Mouse (Mus musculus) cerebral cortex, adult 2 months (tissue): ENCODE measurements around the gene Ptger2.

Experiments
- WGBS: fragments of 180-500 bp; shearing (Covaris S2); methylation state at CpG from one replicate; pipeline ENCODE4 v1.1.7; 2018; 5-methylcytosine and 5-hydroxymethylcytosine counted together

Gene Ptger2

DNA sequence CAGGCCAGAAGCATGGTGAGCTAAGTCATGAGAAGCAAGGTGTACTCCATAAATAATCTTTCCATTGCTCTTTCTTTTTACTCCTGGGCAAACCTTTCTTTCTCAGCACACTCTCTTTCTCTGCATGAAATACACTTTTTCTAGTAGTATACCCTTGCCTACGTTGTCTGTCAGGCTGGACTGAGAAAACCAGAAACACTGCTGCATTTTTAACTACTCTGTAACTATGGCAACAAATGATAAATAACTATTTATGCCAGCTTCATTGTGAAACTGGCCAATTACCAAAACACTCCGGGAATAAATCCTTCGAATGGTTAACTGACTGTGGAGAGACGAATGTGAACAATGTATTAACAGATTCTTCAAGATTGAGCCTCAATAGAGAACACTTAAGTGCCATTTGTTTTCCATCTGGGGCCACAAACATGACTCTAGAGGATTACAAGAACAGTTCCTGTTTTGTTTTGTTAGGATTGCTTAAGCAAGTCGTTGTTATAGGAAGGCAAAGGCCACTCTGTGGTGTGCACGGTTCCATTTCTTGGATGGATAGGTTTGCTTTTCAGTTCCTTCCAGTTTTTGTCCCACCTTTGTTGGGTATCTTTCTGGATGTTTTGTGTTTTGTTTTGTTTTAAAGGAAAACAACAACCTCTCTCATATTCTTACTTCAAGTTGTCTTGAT is at the start of gene Ptger2:
Ptger2 (plus strand) TSS at position 522 of the 682 bp plus-strand sequence.
- 48% methylated on average over 6 of the region's 6 CpGs for WGBS

DNA sequence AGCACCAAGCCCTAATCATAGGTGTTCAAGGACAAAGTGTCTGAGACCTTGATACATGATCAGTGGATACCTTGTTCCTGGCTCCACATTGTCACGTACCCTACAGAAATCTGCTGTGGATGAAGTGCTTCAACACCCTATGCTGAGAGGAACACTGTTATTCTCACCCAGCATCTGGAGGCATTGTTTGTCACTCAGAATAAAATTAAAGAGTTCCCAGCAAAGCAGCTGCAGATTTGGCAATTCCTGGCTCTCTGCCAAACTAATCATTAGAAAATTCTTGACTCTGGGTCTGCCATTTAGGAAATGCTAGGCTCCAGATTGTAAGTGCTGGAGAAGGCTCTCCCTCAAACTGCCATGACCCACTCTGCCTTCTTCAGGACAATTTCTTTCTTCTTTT is 27.2 kb upstream of the Ptger2 start:
- 76% methylated on average over 1 of the region's 1 CpGs for WGBS

DNA sequence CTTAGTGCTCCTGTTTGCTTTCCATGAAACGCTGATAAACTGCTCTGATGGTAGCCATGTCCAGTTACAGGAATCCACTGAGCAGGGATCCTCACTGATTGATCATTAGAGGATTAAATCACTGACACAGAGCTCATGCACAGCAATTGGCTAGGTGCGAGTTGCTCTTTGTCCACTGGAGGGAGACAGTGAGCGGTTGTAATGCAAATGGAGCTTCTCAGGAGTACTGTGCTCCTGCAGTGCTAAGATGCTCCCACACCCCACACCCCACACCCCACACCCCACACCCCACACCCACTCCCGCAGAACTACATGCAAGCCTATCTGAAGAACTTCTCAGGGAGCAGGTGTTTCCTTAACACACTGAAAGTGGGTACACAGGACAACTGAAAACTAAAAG is 10.7 kb upstream of the Ptger2 start:
- WGBS, result 10% methylated on average over 4 of the region's 4 CpGs

DNA sequence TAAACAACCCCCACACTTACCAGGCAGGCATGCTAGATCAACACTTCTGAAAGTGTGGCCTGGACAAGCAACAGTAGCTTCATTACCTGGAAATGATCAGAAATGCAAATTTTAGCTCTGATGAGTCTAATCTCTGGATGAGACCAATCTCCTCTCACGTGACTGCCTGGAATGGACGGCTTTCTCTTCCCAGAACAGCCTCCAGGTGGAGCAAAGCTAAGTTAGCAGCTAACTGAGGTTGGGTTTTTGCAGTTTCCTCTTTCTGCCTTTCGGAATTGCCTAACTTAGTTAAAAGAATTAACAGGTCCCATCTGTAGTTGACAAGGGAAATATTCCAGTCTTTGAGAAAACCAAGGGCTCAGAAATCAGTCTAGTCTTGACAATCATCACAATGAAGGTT is 8.1 kb upstream of the Ptger2 start:
- WGBS, result 19% methylated on average over 3 of the region's 3 CpGs

DNA sequence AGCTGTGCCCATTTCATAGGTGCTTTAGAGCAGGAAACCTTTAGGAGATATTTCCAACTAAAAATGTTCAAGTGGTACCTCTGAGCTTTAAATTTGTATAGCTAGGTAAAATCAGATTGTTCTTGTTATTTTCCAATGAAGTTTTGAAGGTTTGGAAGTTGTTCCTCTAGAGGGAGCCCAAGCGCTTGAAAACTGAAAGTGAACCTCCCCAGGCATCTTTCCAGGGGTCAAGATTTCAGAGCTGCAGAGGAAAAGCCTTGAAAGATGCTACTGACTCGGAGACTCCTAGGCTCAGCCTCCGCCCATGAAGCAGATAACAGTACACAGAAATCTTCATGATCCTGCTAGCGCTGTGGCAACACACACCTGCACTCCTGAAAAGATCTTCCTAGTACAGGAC is 6.5 kb upstream of the Ptger2 start:
- 24% methylated on average over 4 of the region's 4 CpGs for WGBS

DNA sequence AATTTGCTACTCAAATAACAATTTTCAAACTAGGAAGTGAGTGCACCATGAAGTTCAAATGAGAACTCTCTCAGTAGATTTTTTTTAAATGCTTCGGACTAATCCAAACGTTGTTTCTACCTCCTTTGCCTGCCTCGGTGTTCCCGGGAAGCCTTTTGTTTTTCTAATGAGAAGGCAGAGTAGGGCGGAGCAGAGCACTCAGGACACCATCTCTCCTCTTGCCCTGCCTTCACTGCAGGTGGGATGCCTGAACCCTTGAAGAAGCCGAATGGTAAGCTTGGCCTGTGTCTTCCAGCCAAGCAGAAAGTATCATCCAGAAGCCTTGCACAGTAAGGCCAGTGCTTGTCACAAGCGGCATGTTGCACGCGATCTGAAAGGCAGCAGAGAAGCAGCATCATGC is 3.9 kb upstream of the Ptger2 start:
- 68% methylated on average over 9 of the region's 9 CpGs for WGBS

DNA sequence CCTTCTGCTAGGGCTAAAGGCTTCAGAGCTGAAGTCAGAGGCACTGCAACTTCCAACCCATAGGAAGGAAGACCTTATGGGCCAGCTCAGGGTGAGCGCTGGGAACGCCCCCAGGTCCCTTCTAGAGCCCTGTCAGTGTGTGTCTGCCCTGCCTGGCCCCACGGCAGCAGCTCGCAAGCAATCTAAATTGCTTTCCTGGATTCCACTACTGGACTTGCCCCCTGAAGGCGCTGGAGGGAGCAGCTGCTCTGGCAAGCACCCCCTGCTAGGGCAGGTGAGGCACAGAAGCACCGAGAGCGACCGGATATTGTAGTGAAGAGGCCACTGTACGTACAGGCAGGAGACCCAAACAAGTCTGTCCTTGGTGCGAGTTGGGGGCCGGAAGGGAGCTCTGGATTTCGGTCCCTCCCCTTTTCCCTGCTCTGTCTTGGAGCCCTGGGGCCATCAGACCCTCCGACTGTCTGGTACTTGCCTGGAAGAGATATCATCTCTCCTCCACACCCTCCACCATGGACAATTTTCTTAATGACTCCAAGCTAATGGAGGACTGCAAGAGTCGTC is 541 bp downstream of the Ptger2 start:
- 16% methylated on average over 14 of the region's 14 CpGs for WGBS

DNA sequence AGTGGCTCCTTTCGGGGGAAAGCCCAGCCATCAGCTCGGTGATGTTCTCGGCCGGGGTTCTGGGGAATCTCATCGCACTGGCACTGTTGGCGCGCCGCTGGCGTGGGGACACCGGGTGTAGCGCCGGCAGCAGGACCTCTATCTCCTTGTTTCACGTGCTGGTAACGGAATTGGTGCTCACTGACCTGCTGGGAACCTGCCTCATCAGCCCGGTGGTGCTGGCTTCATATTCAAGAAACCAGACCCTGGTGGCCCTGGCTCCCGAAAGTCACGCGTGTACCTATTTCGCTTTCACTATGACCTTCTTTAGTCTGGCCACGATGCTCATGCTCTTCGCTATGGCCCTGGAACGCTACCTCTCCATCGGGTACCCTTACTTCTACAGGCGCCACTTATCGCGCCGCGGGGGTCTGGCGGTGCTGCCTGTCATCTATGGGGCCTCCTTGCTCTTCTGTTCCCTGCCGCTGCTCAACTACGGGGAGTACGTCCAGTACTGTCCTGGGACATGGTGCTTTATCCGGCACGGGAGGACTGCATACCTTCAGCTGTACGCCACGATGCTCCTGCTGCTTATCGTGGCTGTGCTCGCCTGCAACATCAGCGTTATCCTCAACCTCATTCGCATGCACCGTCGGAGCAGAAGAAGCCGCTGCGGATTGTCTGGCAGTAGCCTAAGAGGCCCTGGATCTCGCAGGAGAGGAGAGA is 1.2 kb downstream of the Ptger2 start:
- WGBS, result 5% methylated on average over 45 of the region's 45 CpGs

DNA sequence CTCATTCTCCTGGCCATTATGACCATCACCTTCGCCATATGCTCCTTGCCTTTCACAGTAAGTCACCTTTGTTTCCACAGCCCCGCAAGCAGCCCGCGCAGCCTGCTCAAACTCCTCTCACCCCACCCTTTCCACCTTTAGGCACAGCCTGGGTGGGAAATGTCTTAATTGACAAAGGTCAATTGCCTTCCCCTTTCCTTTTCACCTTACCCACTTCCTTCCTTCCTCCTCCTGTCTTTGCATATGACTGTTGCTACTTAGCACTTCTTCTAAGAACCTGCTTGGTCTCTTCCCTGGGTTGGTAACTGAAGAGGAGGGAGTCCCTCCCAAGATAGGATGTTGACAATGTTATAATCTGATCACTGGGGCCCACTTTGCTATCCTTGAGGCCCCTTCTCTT is 1.8 kb downstream of the Ptger2 start:
- WGBS, result 65% methylated on average over 4 of the region's 4 CpGs

DNA sequence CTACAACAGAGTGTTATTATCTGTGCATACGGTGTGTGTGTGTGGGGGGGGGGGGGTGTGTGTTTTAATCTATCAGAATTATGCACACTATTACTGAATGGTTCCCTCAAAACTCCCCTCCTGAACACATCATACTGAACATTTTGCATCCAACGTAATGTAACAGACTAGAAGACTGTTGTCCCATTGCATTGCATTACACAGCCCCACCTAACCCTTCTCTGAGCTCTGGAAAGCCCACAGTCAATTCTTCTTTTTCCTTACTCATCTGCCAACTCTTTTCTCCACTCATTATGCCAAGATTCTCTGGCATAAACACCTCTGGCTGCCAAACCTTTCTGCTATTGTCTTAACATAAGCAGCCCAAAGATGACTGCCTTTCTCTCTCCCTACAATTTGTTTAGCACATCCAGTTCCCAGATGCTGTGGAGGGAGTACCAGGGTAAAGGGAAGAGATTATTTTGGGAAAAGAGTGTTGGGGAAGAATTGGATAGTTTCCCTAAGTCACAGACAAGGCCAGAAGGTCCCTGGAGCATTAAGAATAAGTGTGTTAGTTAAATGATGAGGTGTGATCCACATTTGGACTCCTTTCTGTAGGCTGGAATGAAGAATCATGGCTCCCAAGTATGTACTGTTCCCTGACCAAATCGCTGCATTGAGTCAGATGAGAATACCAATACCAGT is 12.2 kb downstream of the Ptger2 start:
- WGBS, result 77% methylated on average over 3 of the region's 3 CpGs

DNA sequence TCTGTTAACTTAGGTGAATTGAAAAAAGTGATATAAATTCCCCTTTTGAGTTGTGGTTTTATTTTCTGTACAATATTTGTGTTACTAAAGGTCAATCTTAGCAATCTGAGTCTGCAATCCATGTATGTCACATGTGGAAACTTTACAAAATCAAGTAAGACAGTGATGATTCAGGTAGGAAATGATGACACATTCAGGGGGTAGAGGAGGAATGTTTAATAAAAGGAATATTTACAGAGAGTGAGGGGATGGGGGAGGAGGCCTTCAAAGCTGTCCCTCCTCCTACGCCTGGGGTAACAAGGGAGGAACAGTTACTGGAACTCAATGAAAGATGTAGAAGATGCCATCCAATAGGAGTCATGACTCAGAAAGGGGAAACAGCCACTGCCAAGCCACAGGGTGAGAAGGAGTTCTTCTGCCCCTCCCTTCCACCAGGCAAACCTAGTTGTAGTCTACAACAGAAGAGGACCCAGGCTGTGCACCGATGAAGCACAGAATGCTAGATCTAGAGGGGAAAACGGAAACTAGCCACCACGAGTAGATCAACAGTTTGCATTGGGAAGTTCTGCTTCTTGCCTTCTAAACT is 17.8 kb downstream of the Ptger2 start:
- WGBS, result 88% methylated on average over 4 of the region's 4 CpGs

DNA sequence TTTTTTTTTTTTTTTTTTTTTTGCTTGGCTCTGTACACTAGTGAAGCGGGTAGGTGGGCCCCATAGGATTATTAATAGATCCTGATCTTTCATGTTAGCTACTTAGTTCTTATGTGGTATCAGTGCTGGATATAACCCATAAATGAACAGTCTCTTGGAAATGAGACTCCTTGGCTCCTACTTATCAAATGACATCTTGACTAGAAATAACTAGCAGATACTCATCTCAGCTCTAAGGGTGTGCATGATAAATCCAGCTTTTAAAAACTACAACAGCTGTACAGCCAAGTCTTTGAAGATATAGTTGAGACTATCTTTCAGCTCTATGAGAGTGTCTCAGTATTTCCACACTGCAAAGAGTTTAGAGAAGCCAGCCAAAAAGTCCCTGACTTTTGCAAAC is 21.2 kb downstream of the Ptger2 start:
- WGBS, result 90% methylated on average over 1 of the region's 1 CpGs

DNA sequence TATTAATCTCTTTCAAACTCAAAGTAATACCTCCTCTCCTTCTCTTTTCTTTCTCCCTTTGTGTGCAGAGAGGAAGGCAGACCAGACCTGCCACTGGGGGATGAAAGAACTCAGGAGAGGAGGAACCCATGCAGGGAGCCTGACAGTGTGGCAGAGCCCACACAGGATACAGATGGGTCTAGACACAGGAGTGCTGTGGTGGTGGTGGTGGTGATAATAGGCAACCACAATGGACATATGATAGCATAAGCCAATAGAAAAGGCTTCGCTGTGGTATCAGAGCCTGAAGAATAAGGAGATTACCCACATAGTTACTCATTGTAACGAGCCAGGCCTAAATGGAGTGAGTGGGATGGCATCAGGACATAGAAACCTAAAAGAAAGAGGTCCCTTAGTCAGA is 23.3 kb downstream of the Ptger2 start:
- WGBS, result 80% methylated on average over 2 of the region's 2 CpGs

DNA sequence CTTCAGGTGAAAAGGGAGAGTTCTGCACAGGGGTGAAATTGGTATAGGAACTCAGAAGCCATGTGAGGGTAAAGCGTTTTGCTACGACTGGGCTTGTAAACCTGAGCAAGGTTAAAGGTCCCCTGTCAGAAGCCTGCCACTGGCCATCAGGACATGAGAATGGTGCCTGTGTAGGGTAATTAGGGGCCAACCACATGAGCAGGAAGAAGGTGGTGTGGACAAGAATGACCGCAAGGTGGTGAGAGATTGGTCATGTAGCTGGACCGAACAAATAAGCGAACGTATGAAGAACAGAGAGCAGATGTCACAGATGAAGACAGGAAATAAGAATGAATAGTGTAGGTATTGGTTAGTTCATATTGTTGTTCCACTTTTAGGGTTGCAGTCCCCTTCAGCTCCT is 23.7 kb downstream of the Ptger2 start:
- over 99% methylated on average over 6 of the region's 6 CpGs for WGBS

DNA sequence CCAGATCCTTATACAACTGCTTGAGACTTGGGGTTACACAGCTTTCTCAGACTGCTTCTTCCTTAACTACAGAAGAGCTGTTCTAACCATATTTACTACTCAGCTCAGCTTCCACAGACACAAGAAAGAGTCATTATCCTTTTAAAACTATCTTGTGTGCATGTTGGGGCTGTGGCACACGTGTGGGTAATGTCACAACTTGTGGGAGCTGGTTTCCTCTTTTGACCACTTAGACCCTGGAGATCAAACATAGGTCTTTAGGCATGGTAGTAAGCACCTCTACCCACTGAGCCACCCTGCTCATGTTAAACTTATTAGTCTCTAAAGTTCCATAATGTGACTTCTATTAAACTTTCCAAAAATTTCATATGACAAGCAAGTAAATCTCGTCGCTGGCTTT is 33.6 kb downstream of the Ptger2 start:
- 87% methylated on average over 3 of the region's 3 CpGs for WGBS

DNA sequence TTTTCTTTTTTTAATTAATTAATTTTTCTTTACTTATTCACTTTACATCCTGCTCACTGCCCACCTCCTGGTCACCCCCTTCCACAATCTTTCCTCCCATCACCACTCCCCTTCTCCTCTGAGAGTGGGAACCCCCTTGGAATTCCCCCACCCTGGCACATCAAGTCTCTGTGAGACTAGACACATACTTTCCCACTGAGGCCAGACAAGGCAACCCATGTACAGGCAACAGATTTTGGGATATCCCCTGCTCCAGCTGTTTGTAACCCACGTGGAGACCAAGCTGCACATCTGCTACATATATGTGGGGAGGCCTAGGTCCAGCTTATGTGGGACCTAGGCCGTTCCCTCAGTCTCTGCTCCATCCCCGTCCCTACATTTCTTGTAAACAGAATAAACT is 46.3 kb downstream of the Ptger2 start:
- WGBS, result 90% methylated on average over 3 of the region's 3 CpGs

DNA sequence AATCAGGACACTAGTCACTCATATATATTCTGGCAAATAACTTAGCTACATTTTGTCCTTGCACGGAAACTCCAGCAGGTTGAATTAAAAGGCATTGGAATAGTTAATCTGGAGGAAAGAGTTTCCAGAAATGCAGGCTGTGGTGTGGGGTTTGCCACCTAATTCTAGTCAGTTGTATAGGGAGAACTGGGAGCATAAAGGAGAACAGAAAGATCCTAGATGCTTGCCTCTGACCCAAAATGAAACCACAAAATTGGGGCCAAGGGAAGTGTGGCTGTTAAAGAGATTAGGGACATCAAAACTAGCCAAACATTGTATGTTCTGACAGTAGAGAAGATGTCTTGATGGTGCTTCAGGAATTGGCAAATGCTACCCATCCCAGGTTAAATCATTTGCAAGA is 48.6 kb downstream of the Ptger2 start:
- WGBS, result 87% methylated on average over 1 of the region's 1 CpGs

DNA sequence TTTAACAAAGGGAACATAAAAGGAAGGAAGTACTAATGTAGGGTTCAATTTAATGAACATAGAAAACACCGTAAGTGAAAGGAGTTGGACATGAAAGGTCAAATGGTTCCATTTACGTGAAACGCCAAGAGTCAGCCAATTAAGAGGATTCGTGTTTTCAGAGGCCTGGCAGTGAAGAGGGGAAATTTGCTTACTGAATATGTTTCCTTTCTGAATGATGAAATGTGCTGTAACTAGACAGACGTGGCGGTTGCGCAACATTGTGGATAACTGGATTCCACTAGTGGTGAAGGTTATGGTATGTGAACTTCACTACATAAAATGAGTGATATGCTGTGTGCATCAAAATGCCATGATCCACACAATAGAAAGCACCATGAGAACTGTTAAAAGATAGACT is 50.1 kb downstream of the Ptger2 start:
- 84% methylated on average over 7 of the region's 7 CpGs for WGBS

DNA sequence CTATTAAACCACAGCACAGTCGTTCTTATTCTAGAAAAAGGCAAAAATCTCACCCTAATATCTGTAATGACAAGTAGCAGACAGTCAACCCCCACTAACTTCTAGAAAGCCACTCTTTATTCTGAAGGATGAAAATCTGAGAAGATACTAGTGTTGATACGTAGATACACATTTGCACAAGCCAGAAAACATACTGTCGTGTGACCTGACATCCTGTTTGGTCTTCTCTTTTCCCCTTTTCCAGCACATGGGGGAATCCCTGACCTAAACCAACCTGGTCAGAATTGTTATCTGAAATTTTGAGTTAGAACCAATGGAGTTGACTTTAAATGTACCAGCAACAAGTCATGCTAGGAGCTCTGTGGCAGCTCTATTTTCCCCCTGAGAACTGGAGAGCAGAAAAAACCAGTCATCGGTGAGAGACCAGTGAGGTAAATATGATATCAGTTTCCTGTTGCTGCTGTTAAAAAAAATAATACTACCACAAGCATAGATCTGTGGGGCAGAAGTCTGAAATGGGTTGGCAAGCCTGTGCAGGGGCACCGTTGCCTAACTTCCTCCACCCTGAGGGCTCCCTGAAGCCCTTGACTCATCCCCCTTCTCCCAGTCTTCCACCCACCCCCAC is 53.0 kb downstream of the Ptger2 start:
- 87% methylated on average over 5 of the region's 5 CpGs for WGBS

DNA sequence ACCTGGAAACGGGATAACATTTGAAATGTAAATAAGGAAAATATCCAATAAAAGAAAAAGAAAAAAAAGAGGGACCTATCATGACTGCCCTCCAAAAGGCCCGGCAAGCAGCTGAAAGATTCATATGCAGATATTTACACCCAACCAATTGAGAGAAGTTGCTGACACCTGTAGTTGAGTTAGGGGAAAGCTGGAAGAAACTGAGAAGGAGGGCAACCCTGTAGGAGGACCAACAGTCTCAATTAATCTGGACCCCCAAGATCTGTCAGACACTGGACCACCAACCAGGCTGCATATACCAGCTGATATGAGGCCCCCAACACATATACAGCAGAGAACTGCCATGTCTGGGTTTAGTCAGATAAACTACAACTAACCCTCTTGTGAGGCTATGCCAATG is 60.1 kb downstream of the Ptger2 start:
- 78% methylated on average over 2 of the region's 2 CpGs for WGBS

DNA sequence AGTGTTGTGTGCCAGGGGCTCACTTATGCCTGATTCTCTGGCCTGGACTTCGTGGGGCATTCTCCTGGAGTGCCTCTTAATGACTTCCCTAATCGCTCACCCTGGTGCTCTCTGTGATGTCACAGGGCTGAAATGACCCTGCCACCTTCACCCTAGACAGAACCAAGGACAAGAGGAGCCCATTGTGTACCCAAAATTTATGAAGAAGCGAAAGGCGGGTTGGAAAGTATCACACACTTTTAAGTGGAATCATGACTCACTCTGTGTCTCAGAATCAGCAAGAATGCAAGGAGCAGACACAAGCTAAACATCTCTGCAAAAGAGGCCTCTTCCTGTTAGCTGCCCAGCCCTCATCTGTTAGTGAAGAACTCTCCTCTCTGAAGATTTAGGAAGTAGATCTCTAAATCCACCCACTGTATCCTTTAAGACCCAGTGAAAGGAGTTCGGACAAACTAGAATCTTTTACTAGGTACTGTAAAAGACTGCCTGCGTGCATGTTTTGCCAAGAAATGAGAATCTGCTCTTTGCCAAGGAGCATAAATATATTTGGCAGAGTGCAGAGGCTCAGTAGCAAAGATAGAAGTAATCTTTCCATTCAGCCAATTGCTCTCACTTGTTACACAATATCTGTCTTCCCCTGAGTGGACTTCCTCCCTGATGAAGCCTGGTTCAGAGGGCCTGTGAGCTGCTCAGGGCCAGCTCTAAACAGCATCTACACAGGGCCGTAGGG is 61.9 kb downstream of the Ptger2 start:
- 36% methylated on average over 7 of the region's 7 CpGs for WGBS
